Mouse (Mus musculus) embryo, embryonic 11.5 days (tissue): Measurements from ENCODE around the gene Hspbp1.

ENCODE experiments used
- DNase-seq: peaks from one replicate; pipeline ENCODE4 v3.0.0-alpha.2; 2012; ENCODE audit warnings: low read depth, low spot score

Hspbp1 gene

DNA sequence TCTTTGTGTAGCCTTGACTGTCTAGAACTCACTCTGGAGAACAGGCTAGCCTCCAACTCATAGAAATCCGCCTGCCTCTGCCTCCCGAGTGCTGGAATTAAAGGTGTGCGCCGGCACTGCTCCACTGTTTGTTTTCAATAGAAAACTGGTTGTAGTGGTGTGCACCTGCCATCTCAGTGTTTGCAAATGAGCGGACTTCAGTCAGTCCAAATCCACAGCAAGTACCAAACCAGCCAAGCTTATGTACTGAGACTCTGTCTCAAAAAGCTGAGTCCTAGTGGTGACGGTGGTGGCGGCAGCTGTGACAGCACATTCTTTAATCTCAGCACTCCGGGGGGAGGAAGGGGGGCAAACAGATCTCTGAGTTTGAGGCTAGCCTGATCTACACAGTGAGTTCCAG is 16.4 kb downstream of the Hspbp1 start:
- DNase-seq = no peak

DNA sequence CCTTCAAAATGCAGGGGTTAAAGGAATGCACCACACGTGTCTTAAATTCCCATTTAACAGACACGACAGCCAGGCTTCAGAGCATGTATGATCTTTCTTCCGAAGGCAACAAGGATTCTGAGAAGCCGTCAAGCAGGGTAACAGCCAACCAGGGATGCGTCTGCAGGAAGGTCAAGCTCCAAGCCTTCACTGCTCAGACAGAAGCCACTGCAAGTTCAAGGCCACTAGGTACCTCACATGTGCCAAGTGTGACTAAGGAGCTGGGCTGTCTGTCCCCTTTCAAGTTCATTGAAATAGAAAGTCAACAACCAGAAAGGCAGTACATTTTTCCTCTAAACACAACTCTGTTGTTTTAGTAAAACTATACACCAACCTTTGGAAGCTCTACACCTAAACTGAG is 18.0 kb downstream of the Hspbp1 start:
- no peak for DNase-seq

DNA sequence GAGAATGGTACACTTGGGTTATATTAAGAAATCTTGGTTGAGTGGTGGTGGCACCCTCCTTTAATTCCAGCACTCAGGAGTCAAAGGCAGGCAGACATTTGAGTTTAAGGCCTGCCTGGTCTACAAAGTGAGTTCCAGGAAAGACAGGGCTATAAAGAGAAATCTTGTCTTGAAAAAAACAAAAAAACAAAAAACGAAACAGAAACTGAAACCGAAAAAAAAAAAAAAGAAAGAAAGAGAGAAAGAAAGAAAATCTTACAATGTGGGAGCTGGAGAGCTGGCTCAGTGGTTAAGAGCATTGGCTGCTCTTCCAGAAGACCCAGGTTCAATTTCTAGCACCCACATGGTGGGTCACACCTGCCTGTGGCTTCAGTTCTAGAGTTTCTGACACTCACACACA is 21.1 kb downstream of the Hspbp1 start:
- no peak for DNase-seq

DNA sequence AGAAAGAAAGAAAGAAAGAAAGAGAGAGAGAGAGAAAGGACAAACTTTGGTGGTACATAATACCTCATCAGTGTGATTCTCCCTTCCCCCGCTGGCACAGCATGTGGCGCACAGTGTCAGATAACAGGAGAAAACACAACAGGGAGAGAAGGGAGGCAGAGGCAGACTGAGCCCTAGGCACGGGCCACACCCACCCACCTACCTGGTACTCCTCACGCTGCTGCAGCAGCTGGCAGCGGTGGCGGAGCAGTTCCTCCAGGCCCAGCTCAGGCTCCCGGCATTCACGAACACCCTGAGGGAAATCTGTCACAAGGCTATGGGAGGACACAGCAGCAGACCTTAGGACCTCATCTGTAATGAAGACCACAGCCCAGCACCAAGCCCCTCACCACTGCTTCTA is 21.7 kb downstream of the Hspbp1 start:
- DNase-seq = no peak

DNA sequence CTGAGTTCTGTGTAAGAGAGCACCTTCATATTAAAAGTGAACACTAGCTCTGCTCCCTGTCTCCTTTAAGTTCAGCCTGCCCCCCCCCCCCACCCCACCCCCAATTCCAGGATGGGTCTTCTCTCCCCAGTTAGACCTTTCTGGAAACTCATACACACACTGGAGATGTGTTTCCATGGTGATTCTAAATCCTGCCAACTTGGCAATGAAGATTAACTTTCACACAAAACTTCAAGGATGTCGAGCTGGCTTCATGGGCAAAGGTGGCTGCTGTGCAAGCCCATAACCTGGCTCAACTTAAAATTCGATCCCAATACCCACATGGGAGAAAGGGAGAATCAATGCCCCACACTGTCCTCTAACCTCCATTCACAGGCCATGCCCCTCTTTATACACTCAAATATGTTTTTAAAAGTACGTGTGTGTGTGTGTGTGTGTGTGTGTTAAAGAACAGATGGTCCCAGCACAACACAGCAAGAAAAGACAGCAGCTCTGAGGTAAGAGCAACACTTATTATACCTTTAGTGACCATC is 24.9 kb downstream of the Hspbp1 start:
- no peak for DNase-seq

DNA sequence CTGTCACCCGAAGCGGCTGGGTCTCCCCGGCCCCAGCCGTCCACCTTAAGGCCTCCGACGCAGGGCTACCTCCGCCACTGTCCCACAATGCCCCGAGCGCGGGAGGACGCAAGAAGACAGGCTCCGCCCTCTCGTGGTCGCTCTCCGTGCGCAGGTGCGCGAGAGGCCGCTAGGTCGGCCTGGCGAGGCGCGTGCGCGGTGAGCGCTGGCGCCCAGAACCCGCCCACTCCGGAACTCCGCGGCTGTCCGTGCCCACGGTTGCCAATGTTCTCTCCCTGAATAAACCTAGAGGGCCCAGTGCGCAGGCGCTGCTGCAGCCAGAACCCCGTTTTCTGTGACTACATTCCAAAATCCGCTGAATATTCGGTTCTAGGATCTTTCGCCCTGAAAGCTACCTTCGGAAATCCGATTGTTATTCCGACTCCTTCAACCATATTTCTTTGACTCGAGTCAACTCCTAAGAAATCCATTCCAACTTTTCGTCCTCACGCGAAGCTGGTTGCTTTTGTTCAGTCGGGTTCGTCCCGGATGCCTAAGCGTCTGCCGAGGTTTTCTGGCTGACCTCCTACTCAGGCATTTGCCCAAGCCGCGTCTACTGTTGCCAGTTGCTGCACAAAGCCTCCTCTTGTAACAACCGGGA is 25.8 kb downstream of the Hspbp1 start, which contains the start of gene Ppp6r1:
Gene Ppp6r1 (minus strand): TSS at position 108 of the 640 bp plus-strand sequence.
- peak; percentile 96 for DNase-seq

DNA sequence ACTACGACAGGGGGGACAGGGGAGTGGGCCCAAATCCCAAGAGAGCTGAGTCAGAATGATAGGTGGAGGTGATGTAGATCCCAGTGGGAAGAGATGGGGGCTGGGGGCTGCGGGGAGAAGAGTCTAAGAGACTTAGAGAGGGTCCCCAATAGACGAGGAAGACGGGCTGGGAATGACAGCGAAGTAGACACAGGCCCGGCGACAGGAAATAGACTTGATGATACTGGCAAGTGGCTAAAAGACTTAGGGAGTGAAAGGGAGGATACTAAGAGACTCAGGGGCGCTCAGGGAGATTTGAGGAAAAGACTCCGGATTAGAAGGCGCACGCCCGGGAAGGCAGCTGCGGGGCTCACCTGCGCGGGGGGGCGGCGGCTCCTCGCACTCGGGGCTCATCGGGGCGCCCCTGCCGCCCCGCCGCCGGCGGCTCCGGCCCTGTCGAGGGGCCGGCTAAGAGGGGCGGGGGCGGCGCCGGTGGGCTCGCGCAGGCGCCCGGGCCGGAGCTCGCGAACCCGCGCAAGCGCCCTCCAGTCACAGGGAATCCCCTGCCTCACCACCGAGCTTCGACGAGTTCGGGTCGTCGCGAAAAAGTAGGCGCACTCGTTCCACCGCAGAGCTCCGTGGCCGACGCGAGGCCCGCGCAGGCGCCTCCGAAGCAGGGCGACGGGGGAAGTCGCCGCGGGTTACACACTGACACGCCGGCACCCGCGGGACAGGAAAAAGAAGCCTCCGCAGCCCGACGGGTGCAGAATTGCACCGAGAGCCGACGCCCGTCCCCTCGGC is 26.6 kb downstream of the Hspbp1 start:
- no peak for DNase-seq

DNA sequence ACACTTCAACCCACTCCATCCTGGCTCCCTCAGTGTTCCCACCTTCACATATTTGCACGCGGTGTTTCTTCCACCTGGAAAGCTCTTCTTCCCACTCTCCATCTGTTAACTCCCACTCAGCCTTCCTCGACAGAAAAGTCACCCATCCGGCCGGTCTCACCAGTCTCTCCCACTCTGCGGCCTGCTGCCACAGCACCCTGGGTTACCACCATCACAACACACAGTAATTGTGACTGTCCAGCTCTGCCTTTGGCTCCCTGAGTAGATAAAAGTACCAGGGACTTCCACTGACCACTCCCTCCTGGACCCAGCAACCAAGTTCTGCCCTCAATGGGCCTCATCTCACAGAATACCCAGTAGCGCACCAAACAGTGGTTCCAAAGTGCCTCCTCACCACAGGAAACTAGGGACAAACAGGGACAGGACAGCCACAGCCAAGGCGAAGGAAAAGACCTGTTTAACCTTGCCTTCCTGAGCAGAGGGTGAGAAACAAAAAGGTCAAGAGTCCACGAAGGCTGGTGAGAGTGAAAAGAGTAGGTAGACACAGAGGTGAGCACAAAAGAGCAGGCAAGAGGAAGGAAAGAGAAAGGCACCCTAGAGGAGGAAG is 27.2 kb downstream of the Hspbp1 start:
- DNase-seq = no peak

DNA sequence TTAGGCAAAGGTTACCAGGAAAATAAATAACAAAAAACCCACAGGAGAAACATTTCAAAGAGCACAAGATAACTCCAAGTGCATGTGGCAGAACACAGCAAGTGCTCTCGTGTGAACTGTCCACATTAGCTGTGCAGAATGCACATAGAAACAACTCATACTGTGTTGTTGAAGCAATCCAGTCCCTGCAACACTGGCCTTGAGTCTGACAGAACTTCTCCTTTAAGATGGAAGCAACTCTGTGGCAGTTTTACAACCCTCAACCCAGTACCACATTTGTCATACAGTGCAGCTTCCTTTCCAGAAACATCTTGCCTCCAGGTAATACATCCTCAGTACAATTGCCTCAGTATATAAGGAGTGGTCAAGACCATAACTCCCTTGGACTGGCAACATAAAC is 28.1 kb downstream of the Hspbp1 start:
- DNase-seq = no peak

DNA sequence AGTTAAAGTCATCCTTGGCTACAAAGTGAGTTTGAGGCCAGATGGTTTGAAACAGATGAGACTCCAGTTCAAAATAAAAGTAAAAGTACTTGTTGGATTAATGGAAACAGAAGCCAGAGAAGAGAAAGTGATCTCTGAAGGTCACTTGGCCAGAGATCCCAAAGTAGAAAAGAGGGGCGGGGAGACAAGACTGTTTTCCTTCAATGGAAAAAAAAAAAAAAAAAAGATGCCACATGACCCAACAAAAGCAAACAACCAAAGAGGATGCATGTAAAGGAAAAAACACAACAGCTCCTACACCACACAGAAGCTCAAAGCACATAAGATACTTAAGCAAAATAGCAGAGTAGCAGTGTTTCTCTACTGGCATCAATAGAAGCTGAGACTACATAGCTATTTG is 29.0 kb downstream of the Hspbp1 start:
- DNase-seq = no peak

DNA sequence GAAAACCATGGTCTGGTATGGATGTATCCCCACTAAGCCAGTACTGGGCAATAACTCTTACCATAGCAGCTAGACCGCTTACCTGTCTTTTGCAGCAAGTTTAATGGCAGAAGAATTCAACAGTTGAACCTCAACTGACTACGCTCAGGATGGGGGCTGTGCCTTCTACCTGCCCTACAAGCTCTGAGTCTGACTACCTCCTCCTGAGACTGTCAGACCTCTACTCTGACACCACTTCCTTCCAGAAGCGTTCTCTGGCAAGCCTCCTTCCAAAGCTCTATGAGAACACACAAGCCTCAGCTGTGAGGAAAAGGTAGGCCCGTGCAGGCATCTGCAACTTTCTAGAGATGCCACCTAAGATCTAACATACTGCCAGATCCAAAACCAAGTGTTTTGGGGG is 29.5 kb downstream of the Hspbp1 start:
- no peak for DNase-seq

DNA sequence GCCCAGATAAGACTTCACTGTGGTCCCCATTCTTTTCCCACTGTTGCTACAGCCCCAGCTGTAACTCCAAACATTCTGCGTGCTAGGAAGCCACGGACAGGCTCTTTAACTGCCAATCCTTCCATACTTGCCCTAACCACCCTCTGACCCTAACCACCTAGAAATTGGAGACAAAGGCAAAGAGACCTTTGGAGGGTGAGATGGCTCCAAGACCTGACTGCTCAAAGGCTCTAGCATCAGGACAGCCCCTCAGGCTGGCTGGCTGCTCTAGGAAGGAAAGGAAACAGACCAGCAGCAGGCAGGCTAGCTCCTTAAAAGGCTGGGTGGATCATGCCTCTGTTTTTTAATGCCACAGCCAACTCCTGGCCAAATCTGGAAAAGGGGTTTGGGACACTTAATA is 30.6 kb downstream of the Hspbp1 start:
- DNase-seq = no peak

DNA sequence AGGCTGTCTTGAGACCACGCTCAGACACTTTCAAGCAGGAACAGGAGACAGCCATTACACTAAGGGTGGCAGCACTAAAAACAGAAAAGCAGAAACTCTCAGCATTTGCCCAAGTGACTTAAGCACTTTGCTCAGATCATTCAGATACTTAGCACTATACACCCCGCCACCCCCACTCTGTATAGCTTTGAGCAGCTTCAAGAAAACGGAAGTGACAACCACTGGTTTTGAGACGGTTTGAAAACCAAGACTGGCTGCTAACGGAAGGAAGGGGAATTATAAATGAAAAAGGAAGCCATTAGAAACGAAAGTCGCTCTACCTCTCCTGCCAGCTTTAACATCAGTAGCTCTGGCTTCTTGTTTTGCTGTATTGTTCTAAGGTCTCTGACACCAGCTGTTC is 31.1 kb downstream of the Hspbp1 start:
- no peak for DNase-seq

DNA sequence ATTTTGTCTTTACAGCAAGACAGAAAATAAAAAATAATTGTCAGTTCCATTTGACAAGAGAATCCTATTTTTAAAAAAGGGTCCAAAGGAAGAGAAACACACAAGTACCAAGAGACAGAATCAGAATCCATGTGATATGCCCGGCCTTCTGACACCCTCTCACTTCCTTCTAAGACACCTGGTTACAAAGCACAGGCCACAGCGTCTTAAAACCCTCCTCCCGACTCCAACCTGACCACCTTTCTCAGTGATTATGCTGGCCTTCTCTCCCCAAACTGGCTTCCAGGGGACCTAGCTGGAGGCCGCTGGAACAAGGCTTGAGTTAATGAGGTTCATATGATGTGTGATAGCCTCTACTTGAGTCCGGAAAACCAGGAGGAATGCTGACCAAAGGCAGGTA is 31.5 kb downstream of the Hspbp1 start:
- no peak for DNase-seq

DNA sequence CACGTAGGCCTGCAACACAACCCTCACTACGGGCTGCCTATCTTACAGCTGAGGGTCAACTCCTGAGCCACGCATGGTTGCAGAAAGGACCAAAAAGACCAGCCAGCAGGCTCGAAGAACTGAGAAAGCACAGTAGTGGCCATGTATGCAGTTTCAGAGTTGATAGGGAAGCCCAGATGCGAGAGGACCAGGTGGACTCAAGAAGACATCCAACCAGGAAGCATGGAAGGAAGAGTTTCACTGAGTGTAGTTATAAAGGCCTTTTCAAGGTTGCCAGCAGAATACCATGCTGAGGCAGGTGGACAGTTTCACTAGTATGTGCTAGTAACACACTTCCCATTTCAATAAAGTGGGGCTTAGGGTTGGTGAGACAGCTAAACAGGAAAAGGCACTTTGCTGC is 32.1 kb downstream of the Hspbp1 start:
- no peak for DNase-seq

DNA sequence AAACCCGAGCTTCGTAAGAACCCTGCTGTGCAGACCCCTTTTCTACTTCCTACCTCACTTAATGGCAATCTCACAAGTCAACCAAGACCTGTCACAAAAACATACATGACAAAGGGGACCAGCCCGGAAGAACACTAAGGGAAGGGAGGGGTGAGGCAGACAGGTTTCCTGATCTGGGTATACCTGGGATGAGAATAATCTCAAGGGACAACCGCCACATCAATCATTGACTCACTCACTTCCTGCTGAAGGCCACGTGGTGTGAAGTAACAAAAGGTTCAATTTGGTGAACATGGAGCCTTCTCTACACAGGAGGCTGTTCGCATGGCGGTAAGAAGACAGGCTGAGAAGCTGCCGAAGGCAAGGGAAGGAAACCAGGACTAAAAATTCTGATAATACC is 33.3 kb downstream of the Hspbp1 start:
- no peak for DNase-seq

DNA sequence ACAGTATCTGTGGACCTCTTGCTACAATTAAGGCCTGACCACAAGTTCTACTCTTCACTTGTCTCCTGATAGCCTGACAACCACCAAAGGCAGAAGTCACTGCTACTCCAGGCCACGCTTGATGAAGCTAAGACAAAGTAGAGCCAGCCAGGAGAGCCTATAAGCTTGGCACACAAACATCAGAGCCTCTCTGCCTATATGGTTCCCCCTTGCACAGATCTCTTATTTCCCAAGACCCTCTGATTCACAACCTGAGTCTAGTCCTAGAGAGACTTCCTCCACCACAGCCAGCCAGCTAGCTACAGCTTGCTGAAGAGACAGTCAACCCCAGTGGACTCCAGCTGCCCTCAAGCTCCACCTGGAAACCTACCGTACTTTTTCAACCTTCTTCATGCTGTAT is 36.9 kb downstream of the Hspbp1 start:
- no peak for DNase-seq

DNA sequence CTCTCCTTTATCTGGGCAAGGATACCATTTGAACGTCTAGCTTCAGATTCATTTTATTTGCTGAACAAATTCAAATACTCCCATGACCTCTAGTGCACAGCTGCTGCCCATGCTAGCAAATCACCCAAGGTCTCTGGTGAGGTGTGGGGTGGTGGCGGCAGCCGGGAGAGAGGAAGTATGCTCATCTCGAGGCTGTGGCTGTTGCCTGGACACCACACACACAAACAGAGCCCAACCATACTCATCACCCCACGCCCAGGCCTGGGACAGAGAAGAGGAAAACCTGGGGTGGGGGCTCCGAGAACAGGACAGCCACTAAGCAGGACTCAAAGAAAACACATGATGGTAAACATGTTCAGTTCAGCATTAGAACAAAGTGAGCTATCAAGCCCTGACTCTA is 37.6 kb downstream of the Hspbp1 start:
- no peak for DNase-seq

DNA sequence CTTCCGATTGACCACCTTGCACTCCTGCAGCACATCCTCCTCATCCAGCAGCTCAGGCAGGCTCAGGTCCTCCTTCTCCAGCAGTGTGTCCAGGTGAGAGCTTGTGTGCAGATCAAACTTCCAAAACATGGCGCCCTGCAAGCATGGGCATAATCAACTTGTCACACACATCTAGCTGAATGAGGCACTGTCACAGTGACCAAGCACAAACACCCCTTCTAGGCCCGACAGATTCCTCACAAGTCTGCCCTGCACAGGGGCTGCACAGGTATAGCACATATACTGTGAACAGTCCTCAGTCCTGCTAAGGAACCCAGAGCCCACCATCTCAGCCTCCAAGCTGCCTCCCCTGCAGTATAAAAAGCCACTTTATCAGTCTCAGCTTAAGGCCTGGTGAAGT is 38.1 kb downstream of the Hspbp1 start:
- DNase-seq = no peak

DNA sequence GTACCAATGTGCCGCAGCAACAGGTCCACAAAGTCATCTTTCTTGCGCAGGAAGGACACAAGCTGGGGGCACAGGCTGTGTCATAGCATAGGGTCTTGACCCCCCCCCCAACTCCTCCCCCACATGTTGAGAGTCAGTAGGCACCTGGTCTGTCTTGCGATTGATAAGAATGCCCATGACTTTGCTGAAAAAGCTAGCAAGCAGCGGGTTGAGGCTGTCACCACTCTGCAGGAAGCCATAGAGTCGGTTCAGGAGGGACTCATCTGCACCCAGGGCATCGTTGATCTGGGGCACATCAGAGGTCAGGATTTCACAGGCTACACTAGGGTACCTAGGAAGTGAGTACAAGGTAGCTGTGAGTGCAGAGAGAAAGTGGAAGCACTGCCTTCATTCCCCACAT is 41.6 kb downstream of the Hspbp1 start:
- DNase-seq = no peak

DNA sequence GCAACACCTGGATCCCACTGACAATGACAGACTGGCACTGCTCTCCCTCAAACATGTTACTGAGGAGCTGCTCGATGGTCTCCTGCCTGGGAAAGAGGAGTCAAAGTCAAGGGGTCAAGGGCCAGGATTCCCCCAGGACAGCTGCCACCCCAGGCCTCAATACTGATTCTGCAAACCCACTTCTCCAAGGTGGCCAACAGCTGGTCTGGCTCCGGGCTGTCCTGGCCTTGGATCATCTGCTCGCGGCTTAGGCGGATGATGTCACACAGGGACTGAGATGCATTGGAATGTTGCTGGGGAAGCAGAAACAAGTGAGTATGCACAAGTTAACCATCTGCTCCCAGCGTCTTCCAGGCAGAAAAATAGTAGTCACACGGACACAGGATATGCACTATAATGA is 42.9 kb downstream of the Hspbp1 start:
- no peak for DNase-seq

DNA sequence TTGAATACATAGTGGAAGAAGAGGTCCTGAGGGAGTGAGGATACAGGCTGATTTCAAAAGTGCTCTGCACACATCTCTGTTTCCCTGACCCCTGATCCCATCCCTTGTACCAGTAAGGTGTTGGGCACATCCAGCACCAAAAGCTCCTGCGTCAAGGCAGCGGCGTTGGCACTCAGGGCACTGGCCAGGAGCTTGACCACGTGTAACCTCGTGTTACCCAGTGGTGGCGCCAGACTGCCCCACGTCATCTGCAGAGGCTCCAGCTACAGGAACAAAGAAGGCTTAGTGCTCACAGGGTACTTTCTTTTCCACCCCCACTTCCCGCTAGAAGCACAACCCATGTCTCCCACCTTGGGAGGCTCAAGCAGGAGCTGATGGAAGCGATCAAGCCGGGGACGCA is 43.7 kb downstream of the Hspbp1 start:
- DNase-seq = no peak

DNA sequence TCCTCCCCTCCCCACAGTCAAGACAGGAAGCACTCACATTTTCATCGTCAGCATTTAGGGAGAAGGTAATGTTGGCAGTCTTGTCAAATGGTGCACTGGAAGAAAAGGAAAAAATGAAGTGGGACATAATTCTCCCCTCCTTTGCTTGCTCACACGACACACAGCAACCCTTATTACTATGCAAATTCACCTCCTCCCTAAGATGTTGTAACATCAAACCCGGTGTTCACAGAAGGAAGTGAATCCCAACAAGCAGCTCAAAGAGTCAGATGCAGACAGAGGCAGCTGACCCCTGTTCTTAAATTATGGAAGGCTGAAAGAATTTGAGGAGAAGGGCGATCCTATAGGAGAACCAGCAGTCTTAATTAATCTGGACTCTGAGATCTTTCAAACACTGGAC is 48.7 kb downstream of the Hspbp1 start:
- DNase-seq = no peak
